Mouse (Mus musculus) embryonic fibroblast, embryonic 13.5 days (primary cell): Measurements from ENCODE around the gene Ebf4. TPM values are rescaled to one million over a fixed set of nuclear protein-coding genes. Genes with fewer than 3 reads are reported as not detected.
A peak's percentile ranks its signal among the peaks of the same experiment; 100 is the strongest.

Source experiments
- H3K27ac ChIP-seq: 2 replicates; pipeline ENCODE4 v1.5.1; 2012; ENCODE audit warnings: low read length, control low read depth, inconsistent platforms; ENCODE audit not compliant: insufficient read depth
- H3K4me1 ChIP-seq: 2 replicates; pipeline ENCODE4 v1.6.1; 2011; ENCODE audit warnings: low read length; ENCODE audit not compliant: control insufficient read depth, insufficient read depth
- H3K4me3 ChIP-seq: 2 replicates; pipeline ENCODE4 v1.5.1; 2011; ENCODE audit warnings: mild to moderate bottlenecking, control low read depth, low read length; ENCODE audit not compliant: insufficient read depth
- CTCF ChIP-seq: IDR thresholded peaks from 2 replicates; pipeline ENCODE4 v1.5.1; 2011; ENCODE audit warnings: mild to moderate bottlenecking, control low read depth, low read length, moderate library complexity, borderline replicate concordance; ENCODE audit not compliant: insufficient read depth
- POLR2A ChIP-seq: IDR thresholded peaks from 2 replicates; pipeline ENCODE4 v1.6.1; 2011; ENCODE audit warnings: low read depth, mild to moderate bottlenecking, control low read depth, low read length, moderate library complexity
- polyA plus RNA-seq: library from polyadenylated mRNA; stranded (reverse); fragments of >200 nt; gene quantifications from 2 replicates; pipeline ENCODE4 v1.2.4, GENCODE M21; 2011; ENCODE audit warnings: low read depth; ENCODE audit not compliant: missing spikeins, insufficient read length

The Ebf4 gene
- polyA plus RNA-seq, 1 experiment: 4.1 TPM

GRCm38 (mm10) chr2:130383205-130383604 lies 88.2 kb downstream of the Ebf4 start:
- TF ChIP-seq CTCF (no peak), POLR2A (no peak)

GRCm38 (mm10) chr2:130383895-130384294 lies 88.9 kb downstream of the Ebf4 start:
- Histone ChIP-seq H3K27ac (no peak overlapping the region), H3K4me3 (no peak overlapping the region), H3K4me1 (no peaks in the 10 kb centered on the region)
- TF ChIP-seq POLR2A (no peak), CTCF (no peak)

More at GRCm38 (mm10) chr2:130383205-130383604, 88.2 kb downstream of the Ebf4 start:
- Histone ChIP-seq H3K4me3 (no peak overlapping the region), H3K27ac (no peak overlapping the region), H3K4me1 (no peaks in the 10 kb centered on the region)

- H3K27ac ChIP-seq: no peak overlapping the region
- no peaks in the 10 kb centered on the region for H3K4me1 ChIP-seq
- TF ChIP-seq CTCF (no peak), POLR2A (no peak)
- H3K4me3 ChIP-seq: no peak overlapping the region
Observed at GRCm38 (mm10) chr2:130386212-130386611, 91.2 kb downstream of the Ebf4 start.

GRCm38 (mm10) chr2:130388796-130389195 lies 93.8 kb downstream of the Ebf4 start:
- Histone ChIP-seq H3K27ac (no peak overlapping the region), H3K4me3 (no peak overlapping the region), H3K4me1 (no peaks in the 10 kb centered on the region)
- TF ChIP-seq CTCF (no peak), POLR2A (no peak)

GRCm38 (mm10) chr2:130390993-130391625 lies 96.1 kb downstream of the Ebf4 start:
- Histone ChIP-seq H3K4me3 (no peak overlapping the region), H3K4me1 (no peaks in the 10 kb centered on the region), H3K27ac (no peak overlapping the region)
- TF ChIP-seq CTCF (no peak), POLR2A (no peak)

GRCm38 (mm10) chr2:130392836-130393235 lies 97.9 kb downstream of the Ebf4 start:
- peaks cover 2% of the 10 kb centered on the region; the same call in 1 of the 2 replicates for H3K4me1 ChIP-seq
- H3K4me3 ChIP-seq: no peak overlapping the region
- no peak for TF ChIP-seq CTCF
- no peak for TF ChIP-seq POLR2A
- H3K27ac ChIP-seq: no peak overlapping the region

- TF ChIP-seq CTCF (no peak), POLR2A (no peak)
- Histone ChIP-seq H3K4me1 (peaks cover 2% of the 10 kb centered on the region; the same call in 1 of the 2 replicates), H3K4me3 (no peak overlapping the region), H3K27ac (no peak overlapping the region)
Observed at GRCm38 (mm10) chr2:130395696-130396095, 100.7 kb downstream of the Ebf4 start.

- peaks cover 2% of the 10 kb centered on the region; the same call in 1 of the 2 replicates for H3K4me1 ChIP-seq
- H3K4me3 ChIP-seq: peak within 1 kb of the TSS; percentile 33
- H3K27ac ChIP-seq: no peak within 1 kb of the TSS
- TF ChIP-seq CTCF (no peak), POLR2A (peak; percentile 42)
Observed at GRCm38 (mm10) chr2:130397186-130397985, 102.4 kb downstream of the Ebf4 start, which contains the start of gene Cpxm1. Cpxm1 (minus strand) TSS chr2:130397574.

GRCm38 (mm10) chr2:130398091-130398490 lies 103.1 kb downstream of the Ebf4 start:
- H3K4me3 ChIP-seq: no peak overlapping the region
- TF ChIP-seq POLR2A: no peak
- TF ChIP-seq CTCF: no peak
- H3K4me1 ChIP-seq: peaks cover 2% of the 10 kb centered on the region; the same call in 1 of the 2 replicates
- H3K27ac ChIP-seq: no peak overlapping the region

GRCm38 (mm10) chr2:130400046-130400445 lies 105.1 kb downstream of the Ebf4 start:
- Histone ChIP-seq H3K4me1 (peaks cover 2% of the 10 kb centered on the region; the same call in 1 of the 2 replicates), H3K4me3 (no peak overlapping the region), H3K27ac (no peak overlapping the region)
- TF ChIP-seq CTCF: no peak
- TF ChIP-seq POLR2A: no peak
